Mouse (Mus musculus) hindlimb bud, embryonic 11.5 days (tissue): ENCODE results near the gene Kcnmb1.

ENCODE experiments used
- DNase-seq: peaks from one replicate; pipeline ENCODE4 v3.0.0-alpha.2; 2012; ENCODE audit warnings: low read depth, low spot score; ENCODE audit errors: extremely low spot score

The Kcnmb1 gene

DNA sequence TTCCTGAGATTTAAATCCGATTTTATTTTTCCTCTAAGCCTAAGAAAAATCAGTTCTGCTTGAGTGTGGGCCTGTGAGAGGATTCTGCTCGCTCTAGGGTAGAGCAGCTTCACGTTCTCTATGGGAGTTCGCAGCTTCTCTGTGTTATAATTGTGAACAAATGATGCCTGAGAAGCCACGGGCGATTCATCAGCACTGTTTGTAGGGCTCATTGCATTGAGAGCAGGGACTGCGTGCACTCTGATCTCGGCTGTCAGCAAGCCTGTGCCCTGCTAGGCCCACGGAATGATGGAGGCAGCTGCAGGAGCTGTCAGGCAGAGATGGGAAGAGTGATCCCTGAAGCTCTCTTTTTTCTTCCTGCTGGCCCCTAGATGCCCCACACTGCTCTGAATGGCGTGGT, 35.4 kb downstream of the Kcnmb1 start:
- no peak for DNase-seq

DNA sequence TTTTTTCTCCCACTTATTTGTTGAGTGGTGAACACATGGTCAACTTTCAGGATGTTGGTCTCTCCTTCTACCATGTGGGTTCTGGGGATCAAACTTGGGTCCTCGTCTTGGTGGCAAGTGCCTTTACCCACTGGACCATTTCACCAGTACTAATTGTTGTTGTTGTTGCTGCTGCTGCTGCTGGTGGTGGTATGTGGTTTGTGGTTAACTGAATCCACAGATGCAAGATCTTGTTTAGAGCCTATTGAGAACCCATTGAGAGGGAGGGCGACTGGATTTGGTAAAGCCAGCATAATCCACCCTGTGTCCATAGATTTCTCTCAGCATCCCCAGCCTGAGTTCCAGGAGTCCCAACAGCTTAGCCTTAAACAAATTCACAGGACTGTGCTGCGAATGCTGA, 37.6 kb downstream of the Kcnmb1 start:
- no peak for DNase-seq

DNA sequence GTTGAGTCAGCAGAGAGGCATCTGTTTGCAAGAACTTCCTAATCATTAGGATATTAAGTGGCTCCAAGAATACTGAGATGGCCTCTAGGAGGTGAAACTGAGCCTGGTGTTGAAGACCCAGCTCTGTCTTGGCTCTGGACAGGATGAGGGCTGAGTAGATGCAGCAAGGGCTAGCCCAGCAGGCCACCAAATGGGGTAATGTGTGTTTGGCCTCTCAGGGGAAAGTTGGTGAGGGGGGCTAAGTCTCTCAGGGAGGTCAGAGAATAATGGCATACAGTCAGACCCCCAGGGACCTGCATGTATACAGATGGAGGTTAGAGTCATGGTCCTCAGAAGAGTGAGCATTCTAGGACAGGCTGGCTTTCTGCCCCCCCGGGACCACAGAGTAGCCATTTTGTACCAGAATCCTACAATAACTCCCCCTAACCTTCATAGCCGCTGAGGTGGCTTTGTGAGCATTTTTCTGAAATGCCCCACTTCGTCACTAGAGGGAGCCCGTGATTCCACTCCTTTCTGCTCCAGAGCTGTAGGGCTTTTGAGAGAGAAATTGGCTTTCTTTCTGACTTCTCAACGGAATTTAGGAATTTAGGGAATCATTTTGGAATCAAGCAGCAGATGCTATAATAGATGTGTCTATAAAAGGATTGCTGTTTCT, 39.3 kb downstream of the Kcnmb1 start:
- no peak for DNase-seq

DNA sequence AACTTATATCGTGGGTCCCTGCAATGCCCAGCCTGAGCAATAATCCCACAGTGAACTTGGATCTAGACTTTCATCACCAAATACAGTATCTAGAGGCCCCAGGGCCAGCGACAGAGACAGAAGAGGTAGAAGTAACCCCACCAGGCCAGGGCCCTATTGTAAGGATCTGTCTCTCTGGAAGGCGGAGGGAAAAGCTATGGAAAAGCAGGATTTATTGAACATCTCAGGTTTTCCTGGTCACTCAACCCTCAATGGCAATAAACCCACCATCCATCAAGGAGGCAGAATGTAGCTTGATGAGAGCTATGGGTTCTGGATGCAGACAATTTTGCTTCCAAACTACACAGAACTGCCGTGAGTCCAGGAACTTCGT, 39.8 kb downstream of the Kcnmb1 start:
- no peak for DNase-seq

DNA sequence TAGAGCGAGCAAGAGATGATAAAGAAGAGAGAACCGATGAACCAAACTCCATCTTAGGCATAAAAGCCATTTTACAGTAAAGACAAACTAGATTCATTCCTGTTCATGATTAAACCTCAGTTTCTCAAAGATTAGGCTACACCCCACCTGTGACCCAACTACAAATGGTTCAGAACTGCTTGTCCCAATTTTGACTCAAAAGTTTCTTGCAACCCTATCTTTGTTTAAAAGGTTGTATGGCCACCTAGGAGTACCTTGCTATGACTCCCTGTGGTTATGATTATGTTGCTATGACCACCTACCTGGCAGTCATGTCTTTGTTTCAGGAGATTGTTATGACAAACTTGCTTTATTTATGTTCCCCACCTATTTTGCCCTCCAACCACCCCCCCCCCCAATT, 44.8 kb downstream of the Kcnmb1 start:
- DNase-seq: no peak

DNA sequence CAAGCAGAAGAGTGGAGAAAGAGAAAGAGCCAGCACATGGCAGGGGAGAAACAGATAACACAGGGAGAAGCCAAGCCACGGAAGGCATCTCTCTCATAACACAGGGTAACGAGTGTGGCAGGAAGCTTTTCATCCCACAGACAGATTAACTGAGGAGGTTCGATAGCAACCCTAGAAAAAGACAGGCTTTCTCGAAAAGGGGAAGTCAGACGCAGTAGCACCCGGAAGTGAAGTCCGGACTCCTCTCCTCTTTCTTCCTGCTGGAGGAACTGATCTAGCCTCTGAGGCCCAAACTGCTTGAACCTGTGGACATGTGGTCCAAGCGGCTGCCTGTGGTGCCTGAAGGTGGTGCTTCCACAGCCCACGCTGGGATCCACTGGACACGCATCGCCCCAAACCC, 45.4 kb downstream of the Kcnmb1 start:
- no peak for DNase-seq

DNA sequence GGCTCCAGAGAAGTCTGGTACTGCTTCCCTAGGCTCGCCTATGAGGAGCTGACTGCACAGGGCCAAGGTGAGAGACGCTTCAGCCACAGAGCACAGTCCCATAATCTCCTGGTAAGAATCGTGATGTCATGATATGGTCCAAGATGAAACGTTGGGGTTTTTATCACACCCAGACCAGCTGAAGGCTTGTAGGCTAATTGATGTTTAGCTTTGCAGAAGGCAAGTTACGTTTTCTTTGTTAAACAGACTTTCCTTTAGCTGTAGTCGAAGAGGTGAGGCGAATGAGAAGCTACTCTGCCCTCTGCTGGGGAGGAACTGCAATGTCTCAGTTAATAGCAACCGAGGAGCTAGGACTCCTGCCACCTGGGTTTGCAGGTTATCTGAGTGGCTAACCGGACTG, 45.9 kb downstream of the Kcnmb1 start:
- DNase-seq: peak; percentile 57

DNA sequence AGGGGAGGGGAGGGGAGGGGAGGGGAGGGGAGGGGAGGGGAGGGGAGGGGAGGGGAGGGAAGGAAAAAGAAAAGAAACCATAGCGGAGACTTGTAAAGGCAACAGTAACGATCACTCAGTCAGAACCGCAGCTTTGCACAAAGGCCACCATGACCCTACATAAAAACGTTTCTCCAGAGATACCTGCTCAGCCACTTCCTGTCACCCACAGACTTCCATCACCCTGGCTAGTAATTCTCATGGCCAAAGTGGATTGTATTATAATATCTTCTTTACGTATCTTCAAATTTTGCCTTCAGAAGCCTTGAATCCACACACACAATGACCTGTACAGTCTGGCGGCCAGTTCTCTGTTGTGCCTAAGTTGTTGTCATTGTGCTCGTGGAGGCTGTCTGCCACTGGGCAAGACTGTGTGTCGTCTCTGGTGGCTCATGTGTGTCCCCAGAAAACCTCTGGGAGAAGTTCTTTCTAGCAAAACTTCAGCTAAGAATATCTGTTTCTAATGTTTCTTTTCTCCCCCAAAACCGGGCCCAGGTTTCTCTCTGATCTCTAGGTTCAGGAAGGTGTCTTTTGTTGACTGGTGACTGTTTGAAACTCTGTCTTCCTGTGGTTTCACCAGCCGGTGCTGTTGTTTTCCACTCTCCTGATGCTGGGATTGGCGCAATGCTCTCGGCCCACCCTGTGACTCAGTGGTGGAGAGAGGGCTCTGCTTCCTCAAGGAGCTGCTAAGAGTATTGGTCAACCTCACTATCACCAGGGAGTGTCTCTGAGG, 46.7 kb downstream of the Kcnmb1 start:
- no peak for DNase-seq

DNA sequence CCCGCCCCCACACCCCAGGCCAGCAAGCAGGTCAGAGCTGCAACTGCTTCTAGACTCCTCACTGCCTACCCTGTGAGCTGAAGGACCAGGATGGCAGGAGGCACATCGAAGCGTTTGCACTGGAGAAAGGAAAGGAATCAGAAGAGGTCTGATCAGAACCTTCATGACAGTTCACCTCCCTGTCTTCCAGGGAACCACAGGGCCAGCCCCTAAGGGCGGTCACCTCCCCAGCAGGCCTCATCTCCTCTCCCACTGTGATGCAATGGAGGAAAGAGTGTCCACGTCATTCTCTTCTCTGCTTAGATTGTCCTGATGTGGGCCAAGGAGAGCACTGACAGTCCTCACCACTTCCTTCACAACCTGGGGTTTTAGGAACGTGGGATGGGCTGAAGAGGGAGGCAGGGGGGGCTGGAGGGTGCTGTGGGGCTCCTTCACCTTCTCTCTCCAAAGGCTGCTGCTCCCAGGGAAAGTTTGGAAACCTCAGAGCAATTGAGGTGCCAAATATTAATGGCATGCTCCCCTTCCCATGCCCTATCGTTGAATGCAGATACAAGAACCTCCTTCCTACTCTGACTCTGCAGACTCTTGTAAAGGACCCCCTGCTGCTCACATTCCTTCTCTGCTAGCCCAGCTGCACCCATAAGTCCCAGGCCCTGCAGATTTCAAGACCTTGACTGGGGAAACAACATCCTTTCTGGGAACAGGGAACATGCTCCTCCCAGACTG, 47.5 kb downstream of the Kcnmb1 start:
- DNase-seq: no peak

DNA sequence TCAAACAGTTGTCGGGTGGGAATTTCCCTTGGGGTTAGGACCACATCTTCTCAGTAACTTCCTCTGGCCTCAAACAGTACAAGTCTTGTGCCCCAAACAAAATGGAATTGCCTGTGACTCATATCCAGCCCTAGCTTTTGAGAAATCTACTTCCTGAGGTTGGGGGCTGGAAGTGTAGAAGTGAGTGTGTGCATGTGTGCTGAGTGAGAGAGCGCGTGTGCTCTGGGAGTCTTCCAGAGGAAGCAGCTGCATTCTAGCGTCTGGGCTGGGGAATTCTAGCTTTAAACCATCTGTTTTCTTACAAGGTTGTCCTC, 48.0 kb downstream of the Kcnmb1 start:
- no peak for DNase-seq

DNA sequence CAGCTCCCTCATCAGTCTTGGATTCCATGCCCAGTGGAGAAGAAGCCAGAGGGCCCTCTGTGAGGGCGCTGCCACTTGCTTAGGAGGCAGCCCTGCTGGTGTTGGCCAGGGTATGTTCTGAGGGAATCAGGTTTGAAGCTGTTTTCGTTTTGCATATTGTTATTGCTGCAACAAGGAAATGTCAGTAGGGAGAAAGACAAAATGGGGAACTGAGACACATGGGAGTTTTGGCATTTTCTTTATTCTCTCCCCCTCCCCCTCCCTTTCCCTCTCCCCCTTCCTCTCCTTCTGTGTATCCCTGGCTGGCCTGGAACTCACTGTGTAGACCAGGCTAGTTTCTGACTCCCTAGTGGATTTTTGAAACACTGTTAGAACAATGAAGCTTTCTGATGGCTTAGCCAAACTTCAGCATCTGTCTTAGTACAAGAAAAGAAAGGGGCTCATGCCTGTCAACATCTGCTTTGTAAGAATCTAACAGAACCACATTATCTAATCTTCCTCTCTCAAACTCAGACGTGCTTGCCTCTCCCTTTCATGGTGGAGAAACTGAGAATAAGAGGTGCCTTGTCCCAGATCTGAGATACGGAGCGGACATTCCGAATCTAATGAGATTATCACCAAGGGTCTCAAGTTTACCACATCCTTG, 49.3 kb downstream of the Kcnmb1 start:
- no peak for DNase-seq
